Mouse (Mus musculus) forebrain, embryonic 15.5 days (tissue): Measurements from ENCODE around the gene Mettl7a3. TPM values are rescaled to one million over a fixed set of nuclear protein-coding genes. Genes with fewer than 3 reads are reported as not detected.
"Not testable (repeated sequence)": the region's sequence is repeated elsewhere in the genome, so short reads cannot be mapped to it uniquely, and the experiment has no call there.

Source experiments
- ATAC-seq: fragments of 200-750 bp; cut with Nextera tagmentation; replicated peaks from 2 replicates; pipeline ENCODE4 v1.8.0; 2017; ENCODE audit warnings: mild to moderate bottlenecking, moderate TSS enrichment, moderate library complexity
- H3K27ac ChIP-seq: fragments of 300-500 bp; sonication (generic); replicated peaks from 2 replicates; pipeline ENCODE4 v1.5.1; 2015; ENCODE audit warnings: mild to moderate bottlenecking, inconsistent platforms
- H3K27me3 ChIP-seq: fragments of 300-500 bp; sonication (generic); 2 replicates; pipeline ENCODE4 v1.6.1; 2015; ENCODE audit warnings: inconsistent platforms
- H3K36me3 ChIP-seq: fragments of 300-500 bp; sonication (generic); 2 replicates; pipeline ENCODE4 v1.6.1; 2015; ENCODE audit warnings: mild to moderate bottlenecking, inconsistent platforms
- H3K4me1 ChIP-seq: fragments of 300-500 bp; sonication (generic); 2 replicates; pipeline ENCODE4 v1.6.1; 2015; ENCODE audit warnings: inconsistent platforms
- H3K4me2 ChIP-seq: fragments of 300-500 bp; sonication (generic); replicated peaks from 2 replicates; pipeline ENCODE4 v1.6.1; 2015; ENCODE audit warnings: mild to moderate bottlenecking, inconsistent platforms
- H3K4me3 ChIP-seq: fragments of 300-500 bp; sonication (generic); 2 replicates; pipeline ENCODE4 v1.5.1; 2015; ENCODE audit warnings: mild to moderate bottlenecking, inconsistent platforms
- H3K9ac ChIP-seq: fragments of 300-500 bp; sonication (generic); replicated peaks from 2 replicates; pipeline ENCODE4 v1.6.1; 2015; ENCODE audit warnings: mild to moderate bottlenecking, inconsistent platforms
- H3K9me3 ChIP-seq: fragments of 300-500 bp; sonication (generic); 2 replicates; pipeline ENCODE4 v1.6.1; 2016; ENCODE audit warnings: inconsistent platforms
- WGBS: fragments of 180-500 bp; shearing (Covaris S2); methylation state at CpG from one replicate; pipeline ENCODE4 v1.1.7; 2015; ENCODE audit warnings: mixed read lengths; 5-methylcytosine and 5-hydroxymethylcytosine counted together
- polyA plus RNA-seq: library from polyadenylated mRNA; unstranded; fragments of >200 nt; fragmentation: Nextera tagmentation; extraction: Ambion mirVana; gene quantifications from 2 replicates; pipeline ENCODE4 v1.2.1, GENCODE M21; 2015

The Mettl7a3 gene
- polyA plus RNA-seq, 1 experiment from 2014 or later: not detected

GRCm38 (mm10) chr15:100337847-100338246 is 3.1 kb downstream of the Mettl7a3 start:
- H3K27ac ChIP-seq, ATAC-seq, H3K4me1 ChIP-seq, H3K9me3 ChIP-seq, H3K9ac ChIP-seq, H3K4me2 ChIP-seq, H3K27me3 ChIP-seq, H3K36me3 ChIP-seq, H3K4me3 ChIP-seq: not testable (repeated sequence)
- 42% methylated on average over 10 of the region's 10 CpGs for WGBS

- not testable (repeated sequence) for H3K27ac ChIP-seq, H3K36me3 ChIP-seq, H3K27me3 ChIP-seq, H3K4me1 ChIP-seq, H3K9ac ChIP-seq, H3K4me2 ChIP-seq, H3K9me3 ChIP-seq, ATAC-seq, H3K4me3 ChIP-seq
- 74% methylated on average over 4 of the region's 5 CpGs for WGBS
Measured at GRCm38 (mm10) chr15:100341314-100341980, 6.7 kb downstream of the Mettl7a3 start.

- Histone ChIP-seq H3K9ac (no peak overlapping the region), H3K4me3 (no peak overlapping the region), H3K36me3 (no peaks in the 10 kb centered on the region), H3K27ac (no peak overlapping the region), H3K27me3 (no peaks in the 10 kb centered on the region), H3K4me1 (no peaks in the 10 kb centered on the region), H3K4me2 (no peak overlapping the region), H3K9me3 (no peaks in the 10 kb centered on the region)
- ATAC-seq: no peak
Measured at GRCm38 (mm10) chr15:100345484-100345883, 10.8 kb downstream of the Mettl7a3 start.

GRCm38 (mm10) chr15:100346761-100347160 is 12.0 kb downstream of the Mettl7a3 start:
- 55% methylated on average over 14 of the region's 14 CpGs for WGBS
- Histone ChIP-seq H3K9me3 (no peaks in the 10 kb centered on the region), H3K4me2 (no peak overlapping the region), H3K4me1 (no peaks in the 10 kb centered on the region), H3K4me3 (no peak overlapping the region), H3K36me3 (no peaks in the 10 kb centered on the region), H3K27ac (no peak overlapping the region), H3K27me3 (no peaks in the 10 kb centered on the region), H3K9ac (no peak overlapping the region)
- no peak for ATAC-seq

- Histone ChIP-seq H3K36me3 (no peaks in the 10 kb centered on the region), H3K27ac (no peak overlapping the region), H3K27me3 (no peaks in the 10 kb centered on the region), H3K4me1 (no peaks in the 10 kb centered on the region), H3K4me3 (no peak overlapping the region), H3K9ac (no peak overlapping the region), H3K9me3 (no peaks in the 10 kb centered on the region), H3K4me2 (no peak overlapping the region)
- ATAC-seq: no peak
- 63% methylated on average over 2 of the region's 2 CpGs for WGBS
Measured at GRCm38 (mm10) chr15:100349496-100349895, 14.8 kb downstream of the Mettl7a3 start.

GRCm38 (mm10) chr15:100351501-100352060 is 16.9 kb downstream of the Mettl7a3 start:
- WGBS: 77% methylated on average over 6 of the region's 6 CpGs
- no peak overlapping the region for H3K27ac ChIP-seq
- no peak overlapping the region for H3K4me3 ChIP-seq
- H3K4me1 ChIP-seq: no peaks in the 10 kb centered on the region
- H3K27me3 ChIP-seq: no peaks in the 10 kb centered on the region
- no peak for ATAC-seq
- no peak overlapping the region for H3K9ac ChIP-seq
- H3K4me2 ChIP-seq: no peak overlapping the region
- H3K36me3 ChIP-seq: no peaks in the 10 kb centered on the region
- no peaks in the 10 kb centered on the region for H3K9me3 ChIP-seq

- H3K9ac ChIP-seq: no peak within 1 kb of the TSS
- H3K27me3 ChIP-seq: no peaks in the 10 kb centered on the region
- no peak within 1 kb of the TSS for H3K4me3 ChIP-seq
- no peaks in the 10 kb centered on the region for H3K9me3 ChIP-seq
- no peaks in the 10 kb centered on the region for H3K4me1 ChIP-seq
- no peak within 1 kb of the TSS for H3K4me2 ChIP-seq
- no peaks in the 10 kb centered on the region for H3K36me3 ChIP-seq
- no peak for ATAC-seq
- H3K27ac ChIP-seq: no peak within 1 kb of the TSS
- WGBS: 92% methylated on average over 10 of the region's 10 CpGs
Measured at GRCm38 (mm10) chr15:100352711-100353250, 18.1 kb downstream of the Mettl7a3 start, which contains the start of the genes Methig1 and Mettl7a2. Methig1 (plus strand) TSS chr15:100353149. Mettl7a2 (plus strand) TSS chr15:100353200.

GRCm38 (mm10) chr15:100353399-100353798 is 18.7 kb downstream of the Mettl7a3 start:
- H3K27me3 ChIP-seq, H3K36me3 ChIP-seq, H3K27ac ChIP-seq, H3K4me1 ChIP-seq, H3K4me2 ChIP-seq, ATAC-seq, H3K4me3 ChIP-seq, H3K9me3 ChIP-seq, H3K9ac ChIP-seq: not testable (repeated sequence)
- WGBS: 94% methylated on average over 22 of the region's 22 CpGs

- Histone ChIP-seq H3K4me3 (no peak overlapping the region), H3K9ac (no peak overlapping the region), H3K4me1 (no peaks in the 10 kb centered on the region), H3K27ac (no peak overlapping the region), H3K27me3 (no peaks in the 10 kb centered on the region), H3K9me3 (no peaks in the 10 kb centered on the region), H3K4me2 (no peak overlapping the region), H3K36me3 (no peaks in the 10 kb centered on the region)
- WGBS: 93% methylated on average over 5 of the region's 5 CpGs
- ATAC-seq: no peak
Measured at GRCm38 (mm10) chr15:100355876-100356275, 21.1 kb downstream of the Mettl7a3 start.

- no peak within 1 kb of the TSS for H3K4me2 ChIP-seq
- H3K27ac ChIP-seq: no peak within 1 kb of the TSS
- ATAC-seq: no peak
- H3K9me3 ChIP-seq: no peaks in the 10 kb centered on the region
- H3K4me1 ChIP-seq: no peaks in the 10 kb centered on the region
- no peak within 1 kb of the TSS for H3K4me3 ChIP-seq
- WGBS: 78% methylated on average over 7 of the region's 7 CpGs
- no peaks in the 10 kb centered on the region for H3K36me3 ChIP-seq
- H3K27me3 ChIP-seq: no peaks in the 10 kb centered on the region
- H3K9ac ChIP-seq: no peak within 1 kb of the TSS
Measured at GRCm38 (mm10) chr15:100364242-100364641, 29.5 kb downstream of the Mettl7a3 start, which contains the start of gene Higd1c. Higd1c (plus strand) TSS chr15:100364542.

GRCm38 (mm10) chr15:100365967-100366366 is 31.2 kb downstream of the Mettl7a3 start:
- ATAC-seq, H3K4me2 ChIP-seq: not testable (repeated sequence)
- 66% methylated on average over 9 of the region's 9 CpGs for WGBS

GRCm38 (mm10) chr15:100367119-100367518 is 32.4 kb downstream of the Mettl7a3 start:
- Histone ChIP-seq H3K36me3 (no peaks in the 10 kb centered on the region), H3K27ac (no peak overlapping the region), H3K9ac (no peak overlapping the region), H3K4me3 (no peak overlapping the region), H3K27me3 (no peaks in the 10 kb centered on the region), H3K9me3 (no peaks in the 10 kb centered on the region), H3K4me2 (no peak overlapping the region), H3K4me1 (no peaks in the 10 kb centered on the region)
- 88% methylated on average over 7 of the region's 7 CpGs for WGBS
- ATAC-seq: no peak

More at GRCm38 (mm10) chr15:100365967-100366366, 31.2 kb downstream of the Mettl7a3 start:
- H3K4me1 ChIP-seq, H3K4me3 ChIP-seq, H3K9ac ChIP-seq, H3K9me3 ChIP-seq, H3K27me3 ChIP-seq, H3K27ac ChIP-seq, H3K36me3 ChIP-seq: not testable (repeated sequence)
